Mouse (Mus musculus) embryo, embryonic 11 days (tissue): ENCODE results near the gene Abca5.
"Not testable (repeated sequence)": the region's sequence is repeated elsewhere in the genome, so short reads cannot be mapped to it uniquely, and the experiment has no call there.

Source experiments
- DNase-seq: peaks from one replicate; pipeline ENCODE4 v3.0.0-alpha.2; 2015

The Abca5 gene

DNA sequence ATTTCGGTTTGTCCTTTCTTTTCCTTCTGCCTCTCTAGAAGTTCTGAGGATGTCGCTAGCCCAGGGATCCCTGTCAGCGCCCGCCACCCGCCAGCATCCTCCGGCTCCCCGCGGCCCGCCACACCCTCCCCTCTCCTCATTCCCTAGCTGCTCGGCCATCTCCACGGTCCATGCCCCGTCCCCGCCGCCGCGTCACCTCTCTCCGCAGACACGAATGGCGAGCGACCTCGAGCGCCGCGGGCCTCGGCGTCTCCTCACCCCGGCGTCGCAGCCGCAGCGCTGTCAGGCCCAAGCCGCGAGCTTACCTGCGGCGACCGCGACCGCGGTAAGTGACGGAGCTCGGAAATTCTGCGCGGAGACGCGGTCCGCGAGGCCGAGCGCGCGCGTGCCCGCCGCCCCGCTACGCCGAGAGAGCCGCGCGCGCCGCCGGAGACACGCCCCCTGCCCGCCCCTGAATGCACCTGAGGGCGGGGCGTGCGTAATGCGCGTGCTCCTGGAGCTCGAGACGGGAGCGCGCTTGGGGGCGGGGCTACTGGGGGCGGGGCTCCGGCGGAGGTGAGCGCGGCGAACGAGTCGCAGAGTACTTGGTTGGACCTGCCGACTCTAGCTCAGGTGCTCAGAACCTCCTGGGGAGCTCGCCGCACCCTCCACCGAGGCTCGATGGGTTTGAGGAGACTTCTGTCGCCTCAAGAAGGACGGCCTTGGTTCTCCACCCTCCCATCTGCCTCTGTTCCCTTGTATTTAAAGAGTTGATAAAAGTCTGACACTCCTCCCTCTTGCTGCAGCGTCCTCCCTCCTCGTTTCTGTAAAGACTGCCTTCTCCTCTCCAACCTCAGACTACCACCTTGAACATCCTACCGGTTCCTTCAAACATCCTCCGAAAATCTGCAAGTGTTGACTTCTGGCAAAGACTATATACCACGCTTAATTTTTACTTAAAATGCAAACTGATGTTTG is at the start of gene Abca5:
Gene Abca5 (minus strand): TSS at position 428 of the 957 bp plus-strand sequence.
- DNase-seq = peak; percentile 95

DNA sequence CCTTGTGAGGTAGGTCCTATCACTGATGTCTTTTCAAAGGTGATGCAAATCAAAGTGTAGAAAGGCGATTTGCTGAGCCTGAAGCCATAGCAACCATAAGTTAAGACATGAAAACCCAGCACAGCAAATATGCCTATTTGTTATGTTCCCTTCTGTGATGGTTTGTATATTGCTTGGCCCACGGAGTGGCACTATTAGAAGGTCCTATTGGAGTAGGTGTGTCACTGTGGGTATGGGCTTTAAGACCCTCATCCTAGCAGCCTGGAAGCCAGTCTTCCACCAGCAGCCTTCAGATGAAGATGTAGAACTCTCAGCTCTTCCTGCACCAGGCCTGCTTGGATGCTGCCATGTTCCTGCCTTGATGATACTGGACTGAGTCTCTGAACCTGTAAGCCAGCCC is 48.0 kb upstream of the Abca5 start:
- DNase-seq = no peak

DNA sequence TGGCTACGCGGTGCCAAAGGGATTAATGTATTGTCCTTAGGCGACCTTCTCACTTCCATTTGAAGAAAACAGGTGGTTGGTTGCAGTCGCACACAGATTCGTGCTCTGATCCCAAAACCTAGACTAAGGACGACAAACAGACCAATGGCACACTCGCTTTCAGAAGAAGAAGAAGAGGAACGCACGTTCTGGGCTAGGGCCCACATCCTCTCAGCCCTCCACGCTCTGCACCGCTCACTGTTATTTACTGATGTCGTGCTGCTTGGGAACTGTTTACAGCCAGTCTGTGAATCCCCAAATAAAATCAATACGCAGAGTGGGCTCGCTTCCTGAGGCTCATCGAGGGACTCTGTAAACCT is 42.8 kb upstream of the Abca5 start:
- DNase-seq = no peak

DNA sequence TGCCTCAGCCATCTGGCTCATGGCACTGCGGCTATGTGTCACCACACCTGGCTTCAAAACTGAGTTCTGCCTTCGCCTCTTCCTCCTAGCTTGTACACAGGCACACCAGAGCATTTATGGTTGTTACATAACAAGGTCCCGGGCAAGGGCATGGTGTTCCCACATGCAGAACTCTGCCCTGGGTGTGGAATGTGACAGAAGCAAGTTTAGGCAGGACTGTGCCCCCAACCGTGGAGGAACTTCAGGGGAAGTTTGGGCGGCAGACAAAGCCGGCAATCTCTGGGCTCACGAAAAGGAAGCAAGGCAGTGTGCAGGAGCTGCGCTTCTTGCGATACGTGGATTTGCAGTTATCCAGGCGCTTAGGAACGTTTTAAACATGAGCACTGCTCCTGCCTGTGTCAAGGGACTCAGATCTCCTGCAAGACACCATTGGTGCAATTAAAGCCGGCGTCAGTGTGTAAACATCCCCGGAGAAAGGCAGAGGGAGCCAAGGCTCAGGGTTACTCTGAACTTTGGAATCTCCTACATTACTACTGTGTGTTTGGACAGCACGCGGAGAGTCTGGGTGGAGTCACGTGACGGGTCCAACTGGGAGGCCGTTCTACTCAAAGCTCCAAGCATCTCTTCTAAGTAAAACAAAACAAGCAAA is 42.3 kb upstream of the Abca5 start:
- DNase-seq = peak; percentile 78

DNA sequence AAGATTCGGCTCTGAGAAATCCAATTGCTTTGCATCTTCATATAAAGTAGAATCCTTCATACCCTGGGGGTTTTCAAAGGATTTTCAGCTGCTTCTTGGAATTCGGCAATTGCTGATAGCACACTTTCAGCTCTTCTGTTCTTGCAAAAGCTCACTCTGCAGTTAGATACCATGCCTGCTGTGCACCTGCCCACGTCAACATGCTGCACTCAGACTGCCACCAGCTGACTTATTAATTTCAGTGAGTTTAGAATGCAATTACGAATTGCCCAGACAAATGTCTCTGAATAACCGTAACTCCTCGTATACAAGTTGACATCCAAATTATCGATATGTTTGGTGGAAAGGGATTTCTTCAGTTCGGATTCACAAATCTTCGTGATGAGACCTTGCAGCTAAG is 36.5 kb upstream of the Abca5 start:
- no peak for DNase-seq

DNA sequence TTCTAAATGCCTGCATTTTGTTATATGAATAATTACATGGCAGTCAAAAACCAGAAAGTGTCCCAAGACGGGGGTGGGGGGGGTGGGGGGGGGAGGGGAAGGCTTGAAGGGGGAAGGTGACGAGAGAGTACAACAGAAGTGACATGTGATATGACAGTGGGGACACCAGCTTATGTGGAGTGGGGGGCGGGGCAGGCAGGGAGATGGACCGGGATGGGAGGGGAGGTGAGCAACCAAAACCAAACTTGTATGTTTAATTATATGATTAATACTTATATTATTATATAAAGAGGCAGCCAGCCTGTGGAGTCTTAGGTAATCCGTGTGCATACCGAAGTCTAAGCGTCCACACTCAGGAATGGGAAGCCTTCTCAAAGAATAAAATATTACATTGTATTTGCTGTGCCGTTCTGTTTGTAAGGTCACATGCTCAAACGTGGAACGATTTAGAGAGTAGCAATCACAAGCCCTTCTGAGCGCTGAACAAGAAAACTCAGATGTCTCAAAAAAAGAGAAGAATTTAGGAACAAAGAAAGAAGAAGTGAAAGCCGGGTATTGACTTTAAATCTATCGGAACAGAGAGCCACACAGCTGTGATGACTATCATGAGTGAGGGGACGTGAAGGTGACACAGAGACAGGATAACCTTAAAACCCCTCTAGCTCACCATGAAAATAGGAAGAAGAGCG is 34.9 kb upstream of the Abca5 start:
- DNase-seq = no peak

DNA sequence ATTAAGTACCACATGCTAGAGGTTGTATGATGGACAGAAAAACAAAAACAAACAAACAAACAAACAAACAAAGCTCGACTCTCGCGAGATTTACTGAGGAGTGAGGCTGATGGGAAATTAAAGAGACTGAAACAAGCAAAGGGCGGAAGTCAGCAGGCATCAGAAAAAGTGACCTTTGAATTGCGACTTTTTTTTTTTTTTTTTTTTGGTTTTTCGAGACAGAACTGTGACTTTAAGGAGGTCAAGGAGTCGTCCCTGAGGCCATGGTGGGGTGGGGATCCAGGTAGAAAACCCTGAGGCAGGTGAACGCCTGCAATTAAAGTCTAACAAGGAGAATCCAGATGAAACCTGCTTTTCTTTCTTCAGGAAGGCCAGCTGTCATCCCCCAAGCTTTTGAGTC is 34.3 kb upstream of the Abca5 start:
- no peak for DNase-seq

DNA sequence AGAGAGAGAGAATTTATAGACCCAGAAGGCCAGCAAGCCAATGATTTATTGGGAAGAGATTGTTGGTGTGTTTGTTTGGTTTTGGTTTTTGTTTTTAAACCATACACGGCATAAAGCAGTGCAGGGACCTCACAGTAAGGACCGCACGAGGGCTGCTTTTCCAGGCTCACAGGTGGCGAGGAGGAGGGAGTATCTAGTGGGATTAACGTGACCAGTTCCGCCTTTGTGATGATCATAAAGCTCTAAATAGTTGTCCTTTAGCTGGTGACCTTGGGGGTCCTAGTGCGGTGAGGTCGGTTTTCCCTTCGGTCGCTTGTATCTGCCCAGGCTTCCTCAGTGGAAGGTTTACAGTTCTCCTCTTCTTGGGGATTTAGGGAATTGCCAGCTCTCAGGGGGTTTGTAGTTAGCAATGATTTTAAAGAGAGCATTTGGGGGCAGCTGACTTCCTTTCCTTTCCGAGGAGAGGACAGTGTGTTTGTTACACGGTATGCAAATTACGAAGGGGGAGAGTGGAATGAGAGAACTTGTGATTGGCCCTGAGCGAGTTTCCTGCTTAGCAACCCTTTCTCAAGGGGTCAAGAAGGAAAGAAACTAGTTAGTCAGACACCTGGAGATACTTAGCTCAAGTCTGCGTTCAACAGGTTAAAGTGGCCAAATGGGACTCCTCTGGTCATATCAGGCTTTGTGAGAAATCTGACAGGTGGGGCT is 31.9 kb upstream of the Abca5 start:
- peak; percentile 6 for DNase-seq

DNA sequence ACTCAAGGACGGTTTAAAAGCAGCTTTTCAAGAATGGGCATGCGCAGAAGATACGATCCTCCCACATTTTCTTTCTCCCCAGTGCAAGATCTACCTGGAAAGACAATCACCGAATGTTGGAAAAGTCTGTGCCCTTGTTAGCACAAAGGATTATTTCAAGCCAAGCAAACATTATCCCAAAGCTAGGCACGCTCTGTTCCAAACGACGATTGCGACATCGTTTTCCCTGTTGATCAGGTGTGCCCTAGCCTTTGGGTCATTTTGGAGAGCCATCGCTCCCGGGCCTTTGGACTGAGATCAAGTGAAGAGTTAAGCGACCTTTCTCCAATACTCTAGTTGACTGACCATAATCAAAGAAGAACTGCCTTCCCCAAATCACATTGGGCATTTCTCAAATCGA is 30.1 kb upstream of the Abca5 start:
- no peak for DNase-seq

DNA sequence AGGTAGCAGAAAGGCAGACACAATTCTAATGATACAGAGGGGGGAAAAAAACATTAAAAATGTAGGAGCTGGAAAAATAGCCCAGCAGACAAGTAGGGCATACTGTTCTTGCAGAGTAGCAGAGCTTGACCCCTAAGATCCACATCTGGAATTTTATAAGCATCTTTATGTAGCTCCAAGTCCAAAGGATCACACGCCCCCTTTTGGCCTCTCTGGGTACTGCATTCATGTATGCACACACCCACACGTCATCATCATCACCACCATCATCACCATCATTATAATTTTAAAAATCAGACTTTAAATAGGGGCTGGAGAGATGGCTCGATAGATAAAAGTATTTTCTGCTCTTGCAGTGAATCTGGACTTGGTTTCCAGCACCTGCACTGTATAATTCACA is 29.4 kb upstream of the Abca5 start:
- no peak for DNase-seq

DNA sequence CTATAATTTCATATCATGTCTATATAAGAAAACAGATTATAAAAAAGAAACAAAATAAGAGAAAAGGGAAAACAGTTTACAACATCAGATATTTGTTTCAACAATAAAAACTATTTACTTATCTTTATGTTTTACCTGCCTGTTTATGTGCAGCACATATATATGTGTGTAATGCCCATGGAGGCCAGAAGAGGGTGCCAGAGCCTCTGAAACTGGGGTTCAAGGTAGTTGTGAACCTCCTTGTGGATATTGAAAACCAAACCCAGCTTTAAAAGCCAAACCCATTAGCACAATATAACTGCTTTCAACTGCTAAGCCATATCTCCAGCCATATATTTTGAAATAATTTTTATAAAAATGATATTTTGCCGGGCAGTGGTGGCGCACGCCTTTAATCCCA is 27.5 kb upstream of the Abca5 start:
- peak; percentile 59 for DNase-seq

DNA sequence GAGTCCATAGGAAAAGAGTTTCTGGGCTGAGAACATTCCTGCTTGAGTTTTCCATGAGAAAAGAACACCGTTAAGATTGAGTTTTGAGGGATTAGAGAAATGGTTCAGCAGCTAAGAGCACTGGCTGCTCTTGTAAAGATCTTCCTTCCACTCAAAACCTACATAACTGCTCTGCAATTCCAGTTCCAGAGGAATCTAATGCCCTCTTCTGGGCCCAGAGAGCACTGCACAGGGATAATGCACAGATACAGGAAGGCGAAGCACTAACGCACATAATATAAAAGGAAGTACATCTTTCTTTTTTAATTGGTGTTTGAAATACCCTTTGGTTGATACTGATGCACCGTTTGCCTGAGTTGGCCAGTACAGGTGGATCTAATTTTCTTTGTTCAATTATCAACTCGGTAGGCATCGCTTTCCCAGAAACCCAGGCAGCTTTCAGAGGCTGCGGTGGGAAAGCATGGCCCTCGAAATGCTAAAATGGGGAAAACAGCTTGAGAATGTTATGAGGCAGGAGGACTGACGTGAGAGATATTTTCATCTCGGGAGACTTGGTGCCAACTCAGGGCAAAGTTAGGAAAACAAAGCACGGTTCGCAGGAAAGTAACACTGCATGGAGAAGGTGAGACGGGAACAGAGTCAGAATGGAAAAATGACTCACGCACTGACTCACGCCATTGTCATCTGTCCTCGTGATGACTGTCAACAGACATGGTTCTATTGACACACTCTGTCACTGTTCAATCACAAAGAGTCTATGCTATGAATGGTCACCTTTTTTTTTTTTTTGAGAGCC is 20.4 kb upstream of the Abca5 start:
- peak; percentile 49 for DNase-seq

DNA sequence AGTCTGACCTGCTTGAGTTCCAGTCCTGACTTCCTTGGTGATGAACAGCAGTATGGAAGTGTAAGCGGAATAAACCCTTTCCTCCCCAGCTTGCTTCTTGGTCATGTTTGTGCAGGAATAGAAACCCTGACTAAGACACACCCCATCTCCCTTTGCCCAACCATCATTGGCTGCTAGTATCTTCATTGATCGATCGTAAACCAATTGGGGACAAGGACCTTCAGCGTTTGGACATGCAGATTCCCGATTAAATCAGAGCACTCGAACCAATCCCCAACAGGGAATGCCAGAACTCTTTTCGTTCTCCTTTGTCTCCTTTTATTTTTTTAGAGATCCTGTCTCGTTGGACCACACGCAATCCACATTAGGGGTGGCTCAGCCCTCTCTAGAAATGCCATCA is 17.6 kb upstream of the Abca5 start:
- DNase-seq = not testable (repeated sequence)

DNA sequence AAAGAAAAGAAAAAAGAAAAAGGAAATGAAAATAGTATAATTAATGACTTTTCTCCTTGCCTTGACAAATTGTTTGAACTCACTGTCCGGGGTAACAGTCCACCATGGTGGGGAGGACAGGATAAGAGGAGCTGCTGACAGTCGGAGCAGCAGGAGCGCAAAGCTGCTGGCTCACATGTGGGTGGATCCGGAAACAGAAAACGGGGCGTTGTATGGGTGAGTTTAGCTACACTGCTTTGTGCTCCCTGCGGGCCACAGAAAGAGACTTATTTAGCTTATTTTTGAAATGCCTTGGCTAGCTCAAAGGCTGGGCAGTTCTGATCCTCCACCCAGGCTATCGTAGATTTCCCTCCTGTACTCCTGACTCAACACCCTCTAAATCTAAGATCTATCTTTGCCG is 16.7 kb upstream of the Abca5 start:
- no peak for DNase-seq

DNA sequence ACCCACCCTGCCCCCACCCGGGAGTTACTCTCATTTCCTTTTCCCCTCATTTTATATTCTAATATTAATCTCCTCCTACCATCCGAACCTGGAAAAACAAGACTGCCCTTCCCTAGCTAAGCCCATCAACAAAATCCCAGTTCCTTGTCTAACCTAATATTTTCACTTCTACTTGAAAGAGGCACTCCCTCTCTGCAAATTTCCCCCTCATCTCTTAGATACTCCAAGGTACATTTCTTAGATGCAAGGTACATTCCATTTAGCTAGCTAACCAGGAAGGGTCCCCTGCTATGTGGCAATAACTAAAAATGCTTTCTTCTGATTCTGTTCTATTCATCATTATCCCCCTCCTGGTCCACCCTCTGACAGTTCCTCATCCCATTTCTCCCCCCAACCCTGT is 10.7 kb upstream of the Abca5 start:
- no peak for DNase-seq

DNA sequence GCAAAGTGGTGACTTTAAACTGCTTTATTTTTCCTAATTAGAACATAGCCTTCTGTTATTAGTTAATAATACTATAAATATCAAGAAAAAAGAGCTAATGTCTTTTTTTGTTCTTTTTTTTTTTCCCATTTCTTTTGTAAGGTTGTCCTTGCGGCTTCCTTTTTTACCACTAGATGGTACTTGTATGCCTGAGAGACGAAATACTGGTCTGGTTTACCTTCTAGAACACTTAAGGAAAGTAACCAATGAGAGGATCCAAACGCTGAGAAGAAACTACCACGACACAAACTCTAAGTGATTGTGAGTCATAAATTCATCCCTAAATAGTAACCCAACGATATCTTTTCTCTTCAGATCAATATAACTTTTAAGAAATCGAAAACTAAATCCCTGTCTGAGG is 10.3 kb upstream of the Abca5 start:
- DNase-seq = no peak

DNA sequence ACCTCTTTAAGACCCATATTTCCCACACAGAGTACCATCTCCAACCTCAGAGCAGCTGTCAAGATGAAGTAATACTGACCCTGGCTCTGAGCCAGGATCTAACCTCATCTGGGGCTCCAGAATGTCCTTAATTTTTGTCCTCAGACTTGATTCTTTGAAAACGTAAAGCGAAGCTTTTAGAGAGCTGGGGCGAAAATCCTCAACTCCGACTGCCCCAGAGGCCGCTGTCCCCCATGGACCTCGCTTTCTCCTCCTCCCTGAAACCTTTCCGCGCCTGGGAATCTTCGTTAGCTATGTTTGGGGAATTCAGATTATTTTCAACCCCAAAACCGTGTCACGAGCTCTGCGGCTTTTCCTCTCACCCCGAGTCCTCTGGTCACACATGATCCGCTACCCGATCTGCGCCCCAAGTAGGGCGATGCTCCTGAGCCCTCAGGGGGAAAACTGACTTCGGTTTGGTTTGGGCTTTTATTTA is 665 bp downstream of the Abca5 start:
- DNase-seq = peak; percentile 32

DNA sequence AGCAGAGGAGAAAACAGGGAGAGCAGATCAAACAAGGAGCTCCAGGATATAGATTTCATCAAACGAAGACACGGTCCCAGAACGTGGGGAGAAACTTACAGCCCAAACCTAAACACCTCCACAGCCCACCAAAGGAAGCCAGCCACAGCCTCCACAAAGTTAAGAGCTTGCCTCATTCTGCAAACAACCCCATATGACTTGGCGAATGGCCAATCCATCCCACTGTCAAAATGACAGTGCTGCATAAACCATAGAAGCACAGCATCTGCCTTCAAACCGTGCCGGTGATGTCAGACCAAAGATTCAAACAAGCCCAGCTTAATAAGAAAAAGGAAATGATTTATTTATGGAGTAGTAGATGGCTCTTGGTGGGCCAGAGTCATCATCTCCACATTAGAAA is 7.4 kb downstream of the Abca5 start:
- DNase-seq = no peak

DNA sequence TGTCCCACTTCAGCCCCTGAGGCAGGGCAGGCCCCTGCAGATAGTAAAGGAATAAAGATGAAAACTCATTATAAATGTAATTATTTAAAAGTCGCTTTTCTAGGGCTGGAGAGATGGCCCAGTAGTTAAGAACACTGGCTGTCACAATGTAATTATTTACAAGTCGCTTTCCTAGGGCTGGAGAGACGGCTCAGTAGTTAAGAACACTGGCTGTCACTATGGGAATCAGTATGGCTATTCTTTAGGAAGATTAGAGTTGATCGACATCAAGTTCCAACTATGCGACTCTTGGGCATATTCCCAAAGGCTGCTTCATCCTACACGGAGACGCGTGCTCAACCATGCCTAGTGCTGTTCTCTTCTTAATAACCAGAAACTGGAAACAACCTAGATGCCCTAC is 15.2 kb downstream of the Abca5 start:
- DNase-seq = no peak

DNA sequence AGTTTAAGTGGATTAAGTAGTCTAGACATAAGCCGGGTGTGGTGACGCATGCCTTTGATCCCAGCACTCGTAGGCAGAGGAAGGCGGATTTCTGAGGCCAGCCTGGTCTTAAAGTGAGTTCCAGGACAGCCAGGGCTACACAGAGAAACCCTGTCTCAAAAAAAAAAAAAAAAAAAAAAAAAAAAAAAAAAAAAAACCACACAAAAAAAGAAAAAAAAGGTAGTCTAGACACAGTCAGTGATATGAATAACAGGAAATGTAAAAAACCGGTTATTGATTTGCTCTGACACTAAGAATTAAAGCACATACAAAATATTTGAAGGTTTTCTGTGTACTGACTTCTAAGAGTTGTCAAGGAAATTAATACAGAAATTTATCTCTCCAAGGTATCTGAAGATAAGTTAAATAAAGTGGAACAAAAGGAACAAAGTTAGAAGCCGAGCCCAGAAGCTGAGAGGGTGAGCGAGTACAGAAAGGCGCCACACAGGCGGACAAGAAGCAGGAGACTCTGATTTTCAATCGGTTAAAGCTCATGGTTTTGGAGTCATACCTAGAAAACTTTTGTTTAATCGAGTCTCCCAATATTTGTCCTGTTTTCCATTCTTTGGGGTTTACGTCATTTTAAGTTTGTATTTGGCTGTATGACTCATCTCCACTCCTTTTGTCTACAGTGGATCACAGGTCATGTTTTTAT is 30.9 kb downstream of the Abca5 start:
- no peak for DNase-seq

DNA sequence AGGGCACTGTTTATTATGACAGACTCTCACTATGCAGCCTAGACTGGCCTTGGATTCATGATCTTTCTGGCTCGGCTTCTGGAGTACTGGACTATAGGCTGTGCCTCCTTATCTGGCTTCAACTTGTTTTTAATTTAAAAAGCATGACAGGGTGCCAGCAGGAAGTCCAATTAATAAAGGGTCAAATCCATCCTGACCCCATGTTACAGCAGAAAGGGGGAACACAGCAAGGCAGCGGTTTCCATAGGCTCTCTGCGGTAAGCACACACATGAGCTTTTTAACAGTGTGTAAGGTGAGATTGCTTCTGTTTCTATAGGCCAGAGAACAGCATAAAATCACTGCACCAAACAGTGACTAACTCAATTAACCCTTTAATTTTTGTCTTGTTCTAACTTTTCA is 34.1 kb downstream of the Abca5 start:
- DNase-seq = peak; percentile 41
